Mouse (Mus musculus) midbrain, embryonic 11.5 days (tissue): Measurements from ENCODE around the gene Srpx. TPM values are rescaled to one million over a fixed set of nuclear protein-coding genes. Genes with fewer than 3 reads are reported as not detected.

ENCODE experiments used
- ATAC-seq: fragments of 200-750 bp; cut with Nextera tagmentation; 2 replicates; pipeline ENCODE4 v1.8.0; 2017; ENCODE audit warnings: moderate TSS enrichment, moderate library complexity; ENCODE audit not compliant: low FRiP score
- DNase-seq: peaks from one replicate; pipeline ENCODE4 v3.0.0; 2015; ENCODE audit warnings: low spot score; ENCODE audit errors: missing footprints
- H3K27ac ChIP-seq: fragments of 300-500 bp; sonication (generic); 2 replicates; pipeline ENCODE4 v1.5.1; 2014; ENCODE audit warnings: low read depth, low read length
- H3K27me3 ChIP-seq: fragments of 300-500 bp; sonication (generic); 2 replicates; pipeline ENCODE4 v1.6.1; 2014; ENCODE audit warnings: mild to moderate bottlenecking, low read length, moderate library complexity, mixed read lengths; ENCODE audit not compliant: control insufficient read depth, insufficient read depth
- H3K36me3 ChIP-seq: fragments of 300-500 bp; sonication (generic); 2 replicates; pipeline ENCODE4 v1.6.1; 2014; ENCODE audit warnings: mild to moderate bottlenecking, low read length, moderate library complexity, mixed read lengths; ENCODE audit not compliant: control insufficient read depth, insufficient read depth
- H3K4me1 ChIP-seq: fragments of 300-500 bp; sonication (generic); 2 replicates; pipeline ENCODE4 v1.6.1; 2014; ENCODE audit warnings: low read length; ENCODE audit not compliant: control insufficient read depth, insufficient read depth
- H3K4me2 ChIP-seq: fragments of 300-500 bp; sonication (generic); 2 replicates; pipeline ENCODE4 v1.6.1; 2014; ENCODE audit warnings: mild to moderate bottlenecking, moderate library complexity
- H3K4me3 ChIP-seq: fragments of 300-500 bp; sonication (generic); 2 replicates; pipeline ENCODE4 v1.5.1; 2014; ENCODE audit warnings: low read depth, low read length
- H3K9ac ChIP-seq: fragments of 300-500 bp; sonication (generic); 2 replicates; pipeline ENCODE4 v1.6.1; 2014; ENCODE audit warnings: low read length
- H3K9me3 ChIP-seq: fragments of 300-500 bp; sonication (generic); 2 replicates; pipeline ENCODE4 v1.6.1; 2016; ENCODE audit warnings: low read length; ENCODE audit not compliant: control insufficient read depth
- WGBS: fragments of 180-500 bp; shearing (Covaris S2); extraction: QIAGEN DNeasy Blood & Tissue Kit; methylation state at CpG from one replicate; pipeline ENCODE4 v1.1.7; 2014; 5-methylcytosine and 5-hydroxymethylcytosine counted together
- polyA plus RNA-seq: library from polyadenylated mRNA; unstranded; fragments of >200 nt; fragmentation: Nextera tagmentation; extraction: Ambion mirVana; gene quantifications from 2 replicates; pipeline ENCODE4 v1.2.1, GENCODE M21; 2014

Srpx gene
- polyA plus RNA-seq, 1 experiment from 2014 or later = 5.7 TPM

DNA sequence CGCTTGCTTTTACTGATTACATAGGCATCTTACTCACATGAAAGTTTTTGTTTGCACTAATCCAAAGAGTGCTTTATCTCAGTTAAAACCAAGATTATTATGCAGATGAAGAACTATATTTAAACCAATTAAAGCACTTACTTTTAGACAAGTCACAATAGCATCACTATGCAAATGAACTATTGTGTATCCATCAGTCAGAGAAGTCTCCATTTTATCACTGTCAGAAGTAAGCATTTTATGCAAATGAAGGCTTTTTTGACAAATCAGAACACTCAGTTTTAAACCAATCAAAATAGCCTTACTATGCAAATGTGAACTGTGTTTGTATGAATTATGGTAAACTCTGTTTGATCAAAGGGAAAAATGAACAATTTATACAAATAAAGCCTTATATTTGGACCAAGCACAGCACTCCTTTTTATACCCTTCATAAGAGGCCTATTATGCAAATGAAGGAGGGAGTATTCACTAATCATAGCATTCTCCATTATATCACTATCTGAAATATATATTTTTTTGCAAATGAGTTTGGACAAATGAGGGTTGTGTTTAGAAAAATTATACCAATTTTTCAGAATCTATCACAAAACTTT is 109.7 kb downstream of the Srpx start:
- H3K36me3 ChIP-seq = no peaks in the 10 kb centered on the region
- DNase-seq (no peak), ATAC-seq (no peak)
- H3K4me3 ChIP-seq = no peak overlapping the region
- no peak overlapping the region for H3K9ac ChIP-seq
- H3K4me1 ChIP-seq = no peaks in the 10 kb centered on the region
- H3K4me2 ChIP-seq = no peak overlapping the region
- no peaks in the 10 kb centered on the region for H3K9me3 ChIP-seq
- no peak overlapping the region for H3K27ac ChIP-seq
- 86% methylated on average over 1 of the region's 1 CpGs for WGBS
- no peaks in the 10 kb centered on the region for H3K27me3 ChIP-seq

DNA sequence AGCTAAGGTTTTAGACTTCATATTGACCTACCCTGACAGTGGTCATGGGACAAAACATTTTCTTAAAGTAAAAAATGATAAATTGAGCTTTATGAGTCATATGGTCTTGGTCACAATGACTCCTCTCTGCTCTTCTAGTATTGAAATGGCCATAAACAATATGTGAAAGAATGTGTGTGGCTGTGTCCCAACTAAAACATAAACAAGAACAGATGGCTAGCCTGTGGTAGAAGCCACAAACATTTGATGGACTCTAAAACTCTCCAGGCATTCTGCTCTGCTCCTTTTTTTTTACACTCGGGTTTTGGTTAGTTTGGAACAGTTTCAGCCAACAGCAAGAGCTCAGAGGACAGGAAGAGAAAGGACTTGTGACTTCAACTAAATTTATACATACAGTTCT is 111.6 kb downstream of the Srpx start:
- Histone ChIP-seq H3K4me2 (no peak overlapping the region), H3K4me3 (no peak overlapping the region), H3K4me1 (no peaks in the 10 kb centered on the region), H3K27me3 (no peaks in the 10 kb centered on the region), H3K9me3 (no peaks in the 10 kb centered on the region), H3K9ac (no peak overlapping the region), H3K27ac (no peak overlapping the region), H3K36me3 (no peaks in the 10 kb centered on the region)
- DNase-seq = no peak
- ATAC-seq = no peak
- 54% methylated on average over 1 of the region's 1 CpGs for WGBS

DNA sequence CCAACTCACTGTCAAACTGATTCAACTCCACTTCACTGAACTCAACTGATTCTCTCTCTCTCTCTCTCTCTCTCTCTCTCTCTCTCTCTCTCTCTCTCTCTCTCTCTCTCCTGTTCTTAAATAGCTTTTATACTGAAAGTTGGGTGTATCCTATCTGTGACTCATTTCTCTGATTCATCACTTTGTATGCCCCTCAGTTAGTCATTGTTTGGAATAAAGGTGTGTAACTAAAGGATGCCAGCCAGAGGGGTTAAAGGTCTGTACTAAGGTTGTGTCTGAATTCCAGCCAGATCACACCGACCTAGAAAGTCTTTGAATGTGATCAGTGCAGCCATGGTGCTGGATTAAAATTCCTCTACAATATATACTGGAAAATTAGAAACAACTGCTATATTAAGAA is 116.8 kb downstream of the Srpx start:
- no peak for ATAC-seq
- no peak overlapping the region for H3K4me2 ChIP-seq
- H3K27me3 ChIP-seq = no peaks in the 10 kb centered on the region
- DNase-seq = no peak
- H3K9ac ChIP-seq = no peak overlapping the region
- no peaks in the 10 kb centered on the region for H3K36me3 ChIP-seq
- no peaks in the 10 kb centered on the region for H3K9me3 ChIP-seq
- no peak overlapping the region for H3K27ac ChIP-seq
- H3K4me1 ChIP-seq = no peaks in the 10 kb centered on the region
- no peak overlapping the region for H3K4me3 ChIP-seq
- 78% methylated on average over 1 of the region's 1 CpGs for WGBS

Other genes with a start within 250 kb of the Srpx start
- gene Sytl5, start 232.1 kb downstream of the Srpx start, polyA plus RNA-seq = 0.34 and 0.61 TPM in 2 replicates
- 39.3 and 45.1 TPM in 2 replicates for gene Rpgr, start 99.2 kb upstream of the Srpx start, polyA plus RNA-seq
- not detected in 2 replicates for gene Otc, start 134.6 kb upstream of the Srpx start, polyA plus RNA-seq